Mouse (Mus musculus): ENCODE measurements at regions not wholly inside any gene's neighbourhood (a gene's known extent, or its start where the extent isn't known, plus 50 kb on each side); places are given as distances from the start of the nearest gene placed in this dataset.

GRCm38 (mm10) chr6:24245591-24245990, 77.7 kb upstream of the Slc13a1 start:
- no peaks in the 10 kb centered on the region for H3K9me3 ChIP-seq
- no peak overlapping the region for H3K4me3 ChIP-seq
- WGBS = 88% methylated on average over 1 of the region's 1 CpGs
- no peaks in the 10 kb centered on the region for H3K4me1 ChIP-seq
- no peak overlapping the region for H3K9ac ChIP-seq (replicated peaks)
- no peaks in the 10 kb centered on the region for H3K27me3 ChIP-seq
- ATAC-seq (replicated peaks) = no peak; the same call in 1 of the 2 replicates
- H3K27ac ChIP-seq (replicated peaks) = no peak overlapping the region
- H3K4me2 ChIP-seq (replicated peaks) = no peak overlapping the region
- no peaks in the 10 kb centered on the region for H3K36me3 ChIP-seq

GRCm38 (mm10) chr6:24238541-24238940, 70.6 kb upstream of the Slc13a1 start:
- Histone ChIP-seq H3K4me2 (replicated peaks) (no peak overlapping the region), H3K27me3 (no peaks in the 10 kb centered on the region), H3K9ac (replicated peaks) (no peak overlapping the region), H3K27ac (replicated peaks) (no peak overlapping the region), H3K9me3 (no peaks in the 10 kb centered on the region), H3K4me3 (no peak overlapping the region), H3K4me1 (no peaks in the 10 kb centered on the region), H3K36me3 (no peaks in the 10 kb centered on the region)
- WGBS = 58% methylated on average over 1 of the region's 1 CpGs
- ATAC-seq (replicated peaks) = no peak

GRCm38 (mm10) chr6:24238054-24238453, 70.2 kb upstream of the Slc13a1 start:
- no peaks in the 10 kb centered on the region for H3K9me3 ChIP-seq
- no peaks in the 10 kb centered on the region for H3K36me3 ChIP-seq
- no peak for ATAC-seq (replicated peaks)
- no peak overlapping the region for H3K4me2 ChIP-seq (replicated peaks)
- no peak overlapping the region for H3K4me3 ChIP-seq
- WGBS = 58% methylated on average over 2 of the region's 2 CpGs
- no peaks in the 10 kb centered on the region for H3K4me1 ChIP-seq
- no peak overlapping the region for H3K9ac ChIP-seq (replicated peaks)
- no peak overlapping the region for H3K27ac ChIP-seq (replicated peaks)
- no peaks in the 10 kb centered on the region for H3K27me3 ChIP-seq

- Histone ChIP-seq H3K36me3 (no peaks in the 10 kb centered on the region), H3K27ac (replicated peaks) (no peak overlapping the region), H3K4me3 (no peak overlapping the region), H3K9me3 (no peaks in the 10 kb centered on the region), H3K9ac (replicated peaks) (no peak overlapping the region), H3K4me1 (no peaks in the 10 kb centered on the region), H3K4me2 (replicated peaks) (no peak overlapping the region), H3K27me3 (no peaks in the 10 kb centered on the region)
- no peak for ATAC-seq (replicated peaks)
- WGBS = 86% methylated on average over 2 of the region's 2 CpGs
Measured at GRCm38 (mm10) chr6:24233626-24234025, 65.7 kb upstream of the Slc13a1 start.

- WGBS = 76% methylated on average over 1 of the region's 1 CpGs
- no peak overlapping the region for H3K4me2 ChIP-seq (replicated peaks)
- H3K9ac ChIP-seq (replicated peaks) = no peak overlapping the region
- ATAC-seq (replicated peaks) = no peak
- H3K27ac ChIP-seq (replicated peaks) = no peak overlapping the region
- H3K36me3 ChIP-seq = no peaks in the 10 kb centered on the region
- no peak overlapping the region for H3K4me3 ChIP-seq
- H3K27me3 ChIP-seq = no peaks in the 10 kb centered on the region
- H3K4me1 ChIP-seq = no peaks in the 10 kb centered on the region
- H3K9me3 ChIP-seq = no peaks in the 10 kb centered on the region
Measured at GRCm38 (mm10) chr6:24220589-24220988, 52.7 kb upstream of the Slc13a1 start.

- no peak for ATAC-seq (replicated peaks)
- Histone ChIP-seq H3K9me3 (no peaks in the 10 kb centered on the region), H3K4me2 (replicated peaks) (no peak overlapping the region), H3K4me1 (no peaks in the 10 kb centered on the region), H3K9ac (replicated peaks) (no peak overlapping the region), H3K27me3 (no peaks in the 10 kb centered on the region), H3K27ac (replicated peaks) (no peak overlapping the region), H3K4me3 (no peak overlapping the region), H3K36me3 (no peaks in the 10 kb centered on the region)
- 72% methylated on average over 3 of the region's 3 CpGs for WGBS
Measured at GRCm38 (mm10) chr6:24219882-24220522, 52.1 kb upstream of the Slc13a1 start.

Measured in forebrain, embryonic 15.5 days (tissue).